Mouse (Mus musculus) lung, adult 2 months (tissue): Measurements from ENCODE around the gene Hpcal1.

ENCODE experiments used
- CTCF ChIP-seq: fragments of 200-500 bp; IDR thresholded peaks from 2 replicates; pipeline ENCODE4 v1.5.1; 2011; ENCODE audit warnings: mild to moderate bottlenecking, low read length, control low read depth; ENCODE audit not compliant: insufficient read depth
- POLR2A ChIP-seq: fragments of 200-500 bp; IDR thresholded peaks from 2 replicates; pipeline ENCODE4 v1.6.1; 2011; ENCODE audit warnings: low read depth, mild to moderate bottlenecking, control low read depth, low read length, borderline replicate concordance; ENCODE audit errors: extremely low read depth

DNA sequence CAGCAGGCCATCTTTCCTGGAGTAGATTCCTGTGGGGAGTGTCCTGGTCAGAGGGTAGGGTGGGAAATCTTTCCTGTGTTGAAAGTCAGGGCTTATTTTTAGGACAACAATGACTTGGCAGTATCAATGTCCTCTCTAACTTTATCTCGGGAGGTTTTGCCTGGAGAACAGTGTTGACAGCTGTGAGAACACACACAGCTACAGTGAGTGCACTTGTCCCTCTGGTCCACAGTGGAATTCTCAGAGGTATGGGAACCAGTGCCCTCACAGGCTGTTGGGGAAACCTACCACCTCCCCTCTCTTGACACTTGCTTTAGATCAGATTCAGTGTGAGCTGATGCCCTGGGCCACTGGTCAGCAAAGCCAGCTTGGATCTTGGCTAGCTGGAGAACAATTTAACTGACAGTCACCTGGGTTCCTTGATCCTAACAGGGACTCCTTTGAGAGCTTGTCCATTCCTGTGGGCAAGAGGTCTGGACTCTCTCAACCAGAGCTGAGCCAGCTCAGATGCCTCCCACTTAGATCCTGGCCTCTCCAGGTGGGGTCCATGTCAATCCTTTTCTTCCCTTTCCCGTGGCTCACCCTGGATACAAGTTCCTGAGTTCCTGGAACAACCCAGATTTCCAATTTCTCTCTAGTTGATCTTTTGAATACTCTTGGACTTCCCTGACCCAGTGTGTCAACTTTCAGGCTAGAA lies 79.0 kb downstream of the Hpcal1 start:
- no peak for TF ChIP-seq CTCF
- TF ChIP-seq POLR2A = peak; percentile 19; the same call in 1 of the 2 replicates
